Mouse (Mus musculus) midbrain, embryonic 14.5 days (tissue): Measurements from ENCODE around the gene Ccdc162. TPM values are rescaled to one million over a fixed set of nuclear protein-coding genes. Genes with fewer than 3 reads are reported as not detected.
A peak's percentile ranks its signal among the peaks of the same experiment; 100 is the strongest.

Experiments
- ATAC-seq: fragments of 200-750 bp; cut with Nextera tagmentation; 2 replicates; pipeline ENCODE4 v1.8.0; 2017; ENCODE audit warnings: moderate number of reproducible peaks, moderate library complexity; ENCODE audit not compliant: low FRiP score, low TSS enrichment
- DNase-seq: peaks from one replicate; pipeline ENCODE4 v3.0.0-alpha.2; 2015
- H3K27ac ChIP-seq: fragments of 300-500 bp; sonication (generic); replicated peaks from 2 replicates; pipeline ENCODE4 v1.5.1; 2014; ENCODE audit warnings: mild to moderate bottlenecking, low read depth, low read length, moderate library complexity
- H3K27me3 ChIP-seq: fragments of 300-500 bp; sonication (generic); 2 replicates; pipeline ENCODE4 v1.6.1; 2014; ENCODE audit warnings: low read length, control low read depth, mixed read lengths; ENCODE audit not compliant: control insufficient read depth, insufficient read depth
- H3K36me3 ChIP-seq: fragments of 300-500 bp; sonication (generic); 2 replicates; pipeline ENCODE4 v1.6.1; 2014; ENCODE audit warnings: low read length, control low read depth; ENCODE audit not compliant: control insufficient read depth, insufficient read depth
- H3K4me1 ChIP-seq: fragments of 300-500 bp; sonication (generic); 2 replicates; pipeline ENCODE4 v1.6.1; 2014; ENCODE audit warnings: mild to moderate bottlenecking, antibody characterized with exemption, low read length, control low read depth; ENCODE audit not compliant: control insufficient read depth, insufficient read depth
- H3K4me2 ChIP-seq: fragments of 300-500 bp; sonication (generic); 2 replicates; pipeline ENCODE4 v1.6.1; 2014; ENCODE audit warnings: mild to moderate bottlenecking, low read length, moderate library complexity
- H3K4me3 ChIP-seq: fragments of 300-500 bp; sonication (generic); replicated peaks from 2 replicates; pipeline ENCODE4 v1.5.1; 2014; ENCODE audit warnings: low read depth, low read length
- H3K9ac ChIP-seq: fragments of 300-500 bp; sonication (generic); replicated peaks from 2 replicates; pipeline ENCODE4 v1.6.1; 2014; ENCODE audit warnings: mild to moderate bottlenecking, low read length, moderate library complexity
- H3K9me3 ChIP-seq: fragments of 300-500 bp; sonication (generic); 2 replicates; pipeline ENCODE4 v1.6.1; 2016; ENCODE audit warnings: low read length, control low read depth, mixed read lengths; ENCODE audit not compliant: control insufficient read depth
- WGBS: fragments of 180-500 bp; shearing (Covaris S2); extraction: QIAGEN DNeasy Blood & Tissue Kit; methylation state at CpG from one replicate; pipeline ENCODE4 v1.1.7; 2014; 5-methylcytosine and 5-hydroxymethylcytosine counted together
- polyA plus RNA-seq: library from polyadenylated mRNA; unstranded; fragments of >200 nt; fragmentation: Nextera tagmentation; extraction: Ambion mirVana; gene quantifications from 2 replicates; pipeline ENCODE4 v1.2.1, GENCODE M21; 2014

The Ccdc162 gene
- polyA plus RNA-seq, 1 experiment from 2014 or later: 0.26 TPM

DNA sequence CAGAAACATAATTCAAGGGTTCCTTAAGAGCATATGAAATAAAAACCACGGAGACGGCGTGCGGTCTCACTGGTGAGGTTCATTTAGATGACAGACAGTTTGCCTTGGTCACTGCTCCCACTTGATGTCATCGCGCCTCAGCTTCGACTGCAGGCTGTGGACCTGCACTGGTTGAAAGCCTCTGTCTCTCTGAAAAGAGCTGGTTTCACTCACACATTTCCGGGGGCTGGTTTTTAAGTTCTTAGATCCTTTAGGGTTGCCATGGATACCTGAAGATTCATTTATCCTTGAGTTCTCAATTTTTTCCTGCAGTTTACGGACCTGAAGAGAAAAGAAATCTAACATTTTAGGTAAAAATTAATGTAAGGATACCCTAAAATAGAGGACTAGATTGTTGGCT, 3.2 kb upstream of the Ccdc162 start:
- no peak overlapping the region for H3K9ac ChIP-seq
- H3K27me3 ChIP-seq: no peaks in the 10 kb centered on the region
- H3K4me3 ChIP-seq: no peak overlapping the region
- H3K9me3 ChIP-seq: no peaks in the 10 kb centered on the region
- no peaks in the 10 kb centered on the region for H3K36me3 ChIP-seq
- WGBS: 61% methylated on average over 9 of the region's 9 CpGs
- H3K27ac ChIP-seq: no peak overlapping the region
- H3K4me2 ChIP-seq: no peak overlapping the region
- ATAC-seq (no peak), DNase-seq (peak; percentile 27)
- no peaks in the 10 kb centered on the region for H3K4me1 ChIP-seq

DNA sequence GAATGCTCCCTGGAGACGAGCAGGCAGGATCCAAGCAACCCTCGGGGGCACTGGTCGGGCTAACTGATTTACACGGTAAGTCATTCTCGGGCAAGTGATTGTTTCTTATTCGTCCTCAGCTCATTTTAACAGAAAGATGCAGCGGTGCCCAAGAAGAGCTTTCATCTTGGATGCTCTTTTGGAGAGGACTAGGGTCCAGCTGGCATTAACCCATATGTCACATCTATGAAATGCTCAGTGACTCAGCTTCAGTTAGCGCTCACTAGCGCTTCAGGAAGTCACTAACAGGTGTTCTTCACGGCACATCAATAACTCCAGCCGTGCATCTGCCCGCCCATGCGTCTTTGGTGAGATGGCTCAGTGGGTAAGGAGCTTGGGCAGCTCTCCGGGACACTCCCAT, 877 bp downstream of the Ccdc162 start:
- no peak for ATAC-seq
- H3K9me3 ChIP-seq: no peaks in the 10 kb centered on the region
- WGBS: 81% methylated on average over 14 of the region's 14 CpGs
- H3K9ac ChIP-seq: no peak overlapping the region
- no peak overlapping the region for H3K27ac ChIP-seq
- no peaks in the 10 kb centered on the region for H3K4me1 ChIP-seq
- no peak overlapping the region for H3K4me3 ChIP-seq
- no peak overlapping the region for H3K4me2 ChIP-seq
- no peak for DNase-seq
- no peaks in the 10 kb centered on the region for H3K36me3 ChIP-seq
- no peaks in the 10 kb centered on the region for H3K27me3 ChIP-seq

DNA sequence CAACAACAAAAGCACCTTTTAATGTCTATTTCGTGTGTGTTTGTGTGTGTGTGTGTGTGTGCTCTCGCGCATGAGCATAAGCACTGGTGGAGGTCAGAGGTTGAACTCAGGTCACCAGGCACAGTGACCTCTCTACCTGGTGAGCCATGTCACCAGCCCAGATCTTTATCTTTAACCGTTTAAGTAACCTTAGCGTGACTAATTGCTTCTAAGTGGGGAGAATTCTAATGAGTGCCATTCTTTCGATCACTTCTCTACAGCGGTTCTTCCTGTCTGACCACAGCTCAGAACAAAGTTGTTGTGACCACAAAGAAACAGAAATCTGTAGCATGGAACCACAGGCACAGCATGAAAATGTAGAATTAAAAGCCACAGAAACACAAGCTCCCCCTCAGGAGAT, 5.0 kb downstream of the Ccdc162 start:
- Histone ChIP-seq H3K4me1 (no peaks in the 10 kb centered on the region), H3K9me3 (no peaks in the 10 kb centered on the region), H3K27me3 (no peaks in the 10 kb centered on the region), H3K9ac (no peak overlapping the region), H3K4me2 (no peak overlapping the region), H3K4me3 (no peak overlapping the region), H3K36me3 (no peaks in the 10 kb centered on the region), H3K27ac (no peak overlapping the region)
- WGBS: 29% methylated on average over 7 of the region's 7 CpGs
- no peak for ATAC-seq
- DNase-seq: no peak

DNA sequence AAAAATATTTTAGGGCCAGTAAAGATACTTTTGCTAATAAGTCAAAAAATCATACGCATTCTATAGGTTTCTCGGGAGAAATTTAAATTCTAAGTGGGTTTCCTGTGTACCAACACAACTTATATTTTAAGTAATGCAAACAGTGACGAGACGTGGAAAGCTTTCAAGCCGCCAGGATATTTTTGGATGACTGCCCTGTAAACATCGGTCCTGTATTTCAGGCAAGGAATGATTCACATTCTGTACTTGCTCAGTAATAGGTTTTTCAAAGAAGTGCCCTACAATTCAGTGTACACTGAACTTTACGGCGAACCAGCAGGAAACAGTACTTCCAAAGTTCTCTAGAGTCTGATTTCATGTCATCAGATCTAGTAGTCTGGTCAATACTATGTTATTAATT, 5.7 kb downstream of the Ccdc162 start:
- ATAC-seq (no peak), DNase-seq (no peak)
- 95% methylated on average over 8 of the region's 8 CpGs for WGBS
- Histone ChIP-seq H3K9ac (no peak overlapping the region), H3K4me3 (no peak overlapping the region), H3K27ac (no peak overlapping the region), H3K9me3 (no peaks in the 10 kb centered on the region), H3K4me1 (no peaks in the 10 kb centered on the region), H3K27me3 (no peaks in the 10 kb centered on the region), H3K36me3 (no peaks in the 10 kb centered on the region), H3K4me2 (no peak overlapping the region)

DNA sequence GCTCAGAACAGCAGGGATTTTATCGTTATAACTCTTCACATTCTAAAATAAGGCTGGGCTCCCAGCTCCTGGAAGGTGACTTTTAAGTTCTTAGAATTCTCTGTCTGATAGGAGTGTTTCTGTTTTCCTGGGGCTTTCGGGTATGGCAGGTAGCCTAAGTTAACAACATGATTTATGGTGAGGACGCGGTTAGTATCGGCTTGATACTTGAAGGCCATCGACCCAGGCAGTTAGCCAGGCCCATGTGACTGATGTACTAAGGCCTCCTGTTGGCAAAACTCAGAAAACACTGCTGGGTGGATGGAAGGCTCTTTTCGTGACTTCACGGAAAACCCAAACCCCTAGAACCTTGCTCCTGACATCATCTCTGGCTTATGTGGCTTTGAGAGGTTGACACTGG, 7.1 kb downstream of the Ccdc162 start:
- DNase-seq (no peak), ATAC-seq (no peak)
- Histone ChIP-seq H3K36me3 (no peaks in the 10 kb centered on the region), H3K4me1 (no peaks in the 10 kb centered on the region), H3K4me3 (no peak overlapping the region), H3K9ac (no peak overlapping the region), H3K4me2 (no peak overlapping the region), H3K27ac (no peak overlapping the region), H3K9me3 (no peaks in the 10 kb centered on the region), H3K27me3 (no peaks in the 10 kb centered on the region)
- 96% methylated on average over 8 of the region's 8 CpGs for WGBS

DNA sequence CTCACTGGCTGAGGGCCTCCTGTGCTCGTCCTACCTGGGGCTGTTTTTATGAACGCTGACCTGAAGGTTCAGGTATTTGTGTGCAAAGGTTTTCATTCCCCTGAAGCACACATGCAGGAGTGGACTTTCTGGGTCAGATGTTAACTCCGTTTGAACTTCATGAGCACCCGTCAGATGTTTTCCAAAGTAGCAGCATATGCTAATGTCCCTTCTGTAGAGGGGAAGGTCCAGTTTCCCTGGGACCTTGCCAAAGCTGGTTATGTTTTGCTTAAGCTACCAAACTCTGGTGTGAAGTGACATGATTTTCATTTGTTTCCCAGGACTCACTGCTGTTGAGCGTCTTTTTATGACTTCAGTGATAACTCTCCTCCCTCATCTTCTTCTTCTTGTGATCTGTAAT, 16.8 kb downstream of the Ccdc162 start:
- 91% methylated on average over 5 of the region's 5 CpGs for WGBS
- no peak for DNase-seq
- no peaks in the 10 kb centered on the region for H3K27me3 ChIP-seq

DNA sequence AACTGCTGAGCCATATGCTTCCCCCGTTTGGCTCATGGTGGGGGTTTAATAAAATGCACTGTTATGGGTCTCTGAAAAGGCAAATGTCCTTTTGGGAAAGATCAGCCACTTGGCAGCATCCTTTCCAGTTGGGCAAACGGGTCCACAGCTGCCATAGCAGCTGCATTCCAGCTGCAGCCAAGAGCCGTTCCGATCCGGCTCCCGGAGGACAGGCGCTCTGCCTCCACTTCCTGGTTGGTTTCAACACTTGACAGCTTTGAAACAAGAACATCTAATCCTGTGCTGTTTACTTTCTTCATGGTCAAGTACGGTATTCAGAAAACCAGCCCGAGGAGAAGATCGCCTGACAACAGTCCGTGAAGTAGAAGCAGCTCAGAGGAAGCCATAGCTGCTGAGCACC, 19.4 kb downstream of the Ccdc162 start:
- no peak for ATAC-seq
- DNase-seq: no peak
- Histone ChIP-seq H3K9ac (no peak overlapping the region), H3K36me3 (no peaks in the 10 kb centered on the region), H3K9me3 (no peaks in the 10 kb centered on the region), H3K4me1 (no peaks in the 10 kb centered on the region), H3K27me3 (no peaks in the 10 kb centered on the region), H3K4me2 (no peak overlapping the region), H3K4me3 (no peak overlapping the region), H3K27ac (no peak overlapping the region)
- 88% methylated on average over 11 of the region's 11 CpGs for WGBS

More for the DNA sequence above, 16.8 kb downstream of the Ccdc162 start:
- no peak overlapping the region for H3K27ac ChIP-seq
- no peak overlapping the region for H3K4me3 ChIP-seq
- no peak for ATAC-seq
- H3K36me3 ChIP-seq: no peaks in the 10 kb centered on the region
- no peaks in the 10 kb centered on the region for H3K4me1 ChIP-seq
- H3K4me2 ChIP-seq: no peak overlapping the region
- no peak overlapping the region for H3K9ac ChIP-seq
- H3K9me3 ChIP-seq: no peaks in the 10 kb centered on the region

DNA sequence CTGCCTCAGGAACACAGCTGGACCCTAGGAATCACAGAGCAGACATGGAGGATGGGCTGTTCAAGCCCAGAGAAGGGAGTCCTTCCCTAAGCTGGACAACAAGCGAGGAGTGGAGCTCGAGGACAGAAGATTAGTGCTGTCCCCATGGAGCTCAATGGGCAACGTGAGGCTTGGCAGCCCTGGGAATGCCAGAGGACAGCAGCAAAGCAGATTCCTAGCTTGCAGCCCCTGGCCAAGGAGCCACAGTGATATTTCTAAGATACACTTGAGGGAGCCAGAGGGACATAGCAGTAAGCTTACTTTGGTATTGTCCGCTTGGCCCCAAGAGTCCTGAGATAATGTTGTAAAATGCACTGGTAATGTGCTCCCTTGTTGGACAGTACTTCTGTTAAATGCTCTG, 25.5 kb downstream of the Ccdc162 start:
- no peak for DNase-seq
- H3K4me2 ChIP-seq: no peak overlapping the region
- WGBS: 48% methylated on average over 4 of the region's 4 CpGs
- H3K4me1 ChIP-seq: no peaks in the 10 kb centered on the region
- H3K27me3 ChIP-seq: no peaks in the 10 kb centered on the region
- no peak overlapping the region for H3K27ac ChIP-seq
- no peak overlapping the region for H3K9ac ChIP-seq
- no peaks in the 10 kb centered on the region for H3K36me3 ChIP-seq
- no peak for ATAC-seq
- no peaks in the 10 kb centered on the region for H3K9me3 ChIP-seq
- H3K4me3 ChIP-seq: no peak overlapping the region

DNA sequence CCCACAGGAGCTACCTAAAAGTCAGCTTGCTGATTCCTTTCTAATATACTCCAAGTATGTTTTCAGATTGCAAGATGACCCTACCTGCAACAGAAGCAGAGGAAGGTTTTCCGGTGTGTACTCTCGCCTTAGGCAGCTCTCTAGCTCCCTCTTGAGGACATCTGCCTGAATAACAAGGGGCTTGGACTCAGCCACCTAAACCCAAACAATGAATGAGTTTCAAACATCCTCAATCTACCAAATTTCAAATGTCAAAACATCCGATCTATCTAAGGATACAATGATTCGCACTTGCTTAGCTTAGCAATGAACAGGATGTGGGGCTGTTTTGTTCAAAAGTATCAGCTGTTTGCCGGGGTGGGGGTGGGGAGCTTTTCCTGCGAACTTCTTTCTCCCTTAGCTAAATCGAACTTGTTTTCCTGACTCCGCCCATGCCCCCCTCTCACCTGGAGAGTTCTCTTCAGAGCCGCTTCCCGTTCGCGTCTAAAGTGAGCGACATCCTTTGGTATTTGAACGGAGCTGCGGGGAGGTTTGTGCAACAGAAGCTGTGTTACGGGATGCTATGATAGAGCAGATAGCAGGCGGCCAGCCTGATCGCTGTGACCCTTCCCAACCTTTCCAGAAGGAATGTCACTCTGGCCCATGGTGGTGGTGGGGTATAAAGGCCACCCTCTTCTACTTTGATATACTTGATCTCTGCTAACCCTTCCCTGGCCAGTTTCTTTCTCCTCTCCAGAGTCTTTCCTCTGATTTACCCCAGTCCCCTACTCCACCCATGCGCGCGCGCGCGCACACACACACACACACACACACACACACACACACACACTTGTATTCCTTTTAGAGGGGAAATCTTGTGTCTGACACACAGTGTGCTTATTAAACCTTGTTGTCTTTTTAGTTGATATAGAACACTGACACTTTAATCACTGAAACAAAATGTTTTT, 26.2 kb downstream of the Ccdc162 start:
- H3K4me3 ChIP-seq: peak overlapping the region; percentile 36
- peak overlapping the region; percentile 42; the same call in 1 of the 2 replicates for H3K9ac ChIP-seq
- no peak overlapping the region for H3K27ac ChIP-seq
- peak overlapping the region; percentile 74 for H3K4me2 ChIP-seq
- 22% methylated on average over 24 of the region's 24 CpGs for WGBS
- ATAC-seq (no peak), DNase-seq (peak; percentile 89)
- no peaks in the 10 kb centered on the region for H3K27me3 ChIP-seq
- no peaks in the 10 kb centered on the region for H3K9me3 ChIP-seq
- no peaks in the 10 kb centered on the region for H3K4me1 ChIP-seq
- H3K36me3 ChIP-seq: no peaks in the 10 kb centered on the region
